Mouse (Mus musculus) kidney, embryonic 16.5 days (tissue): ENCODE data around the gene Eef1e1. TPM values are rescaled to one million over a fixed set of nuclear protein-coding genes. Genes with fewer than 3 reads are reported as not detected.

ENCODE experiments used
- polyA plus RNA-seq: library from polyadenylated mRNA; unstranded; fragments of >200 nt; fragmentation: Nextera tagmentation; extraction: Ambion mirVana; gene quantifications from 2 replicates; pipeline ENCODE4 v1.2.1, GENCODE M21; 2015

The Eef1e1 gene
- polyA plus RNA-seq, 1 experiment from 2014 or later, result 54.1 TPM

Other genes starting within 250 kb of the Eef1e1 start
- gene Txndc5, start 130.2 kb downstream of the Eef1e1 start, polyA plus RNA-seq, result 301 and 313 TPM in 2 replicates
- 22.7 and 24.0 TPM in 2 replicates for gene Bloc1s5, start 23.9 kb downstream of the Eef1e1 start, polyA plus RNA-seq